Comparison of ENCODE assay signal across 8 mouse cellular contexts in the genomic region with DNA sequence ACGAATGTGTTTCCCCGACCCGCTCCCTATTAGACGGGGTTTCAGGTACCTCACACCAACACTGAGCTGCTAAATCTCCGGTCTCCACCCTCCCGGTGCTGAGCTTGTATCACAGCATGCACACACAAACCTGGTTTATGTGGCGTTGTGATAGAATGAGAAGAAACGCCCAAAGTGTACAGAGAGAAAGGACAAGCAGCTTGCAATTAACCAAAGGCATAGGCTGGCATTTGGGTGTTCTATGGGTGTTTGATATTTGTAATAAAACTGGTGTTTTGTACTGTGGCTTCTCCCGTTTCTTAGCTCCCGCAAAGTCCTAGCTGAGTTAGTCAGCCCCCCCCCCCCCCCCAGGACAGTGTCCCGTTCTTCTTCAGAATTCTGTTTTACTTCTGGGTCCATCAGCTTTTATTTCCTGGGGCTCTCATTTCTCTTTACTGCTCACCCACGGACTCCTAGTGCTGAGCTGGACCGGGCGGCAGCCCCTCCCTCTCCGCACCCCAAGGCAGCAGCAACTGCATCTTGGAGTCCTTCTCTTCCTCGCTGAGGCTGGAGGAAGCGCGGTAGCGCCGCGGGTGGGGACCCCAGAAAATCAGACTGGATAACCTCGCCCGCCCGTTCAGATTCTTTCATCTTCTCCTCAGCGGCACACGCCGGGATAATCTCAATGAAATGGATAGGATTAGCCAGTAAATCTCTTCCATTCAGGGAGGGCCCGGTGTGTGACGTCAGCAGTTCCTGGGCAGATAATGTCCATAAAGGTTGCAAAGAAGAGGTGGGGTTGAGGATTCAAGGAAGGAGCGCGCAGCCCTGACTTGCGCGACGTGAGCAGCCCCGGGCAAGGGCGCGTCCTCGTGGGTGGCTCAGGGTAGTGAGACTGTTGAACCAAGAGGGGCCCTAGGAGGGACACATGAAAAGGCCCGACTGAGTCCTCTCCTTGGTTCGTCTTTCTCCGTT. TPM values are rescaled to one million over a fixed set of nuclear protein-coding genes. Genes with fewer than 3 reads are reported as not detected.
DNase-seq lines count a peak whose midpoint lies in the region; ATAC-seq and TF ChIP-seq lines count a peak whose summit lies in the region.

A gene (plus strand): TSS at position 781 of the 954 bp plus-strand sequence.

- H3K27me3 ChIP-seq in lung, embryonic 14.5 days (ENCODE audit: insufficient read depth, low read length) = peaks cover 69% of the 10 kb centered on the region

- peak within 1 kb of the TSS; percentile 43 for H3K4me3 ChIP-seq in lung, embryonic 14.5 days (ENCODE audit: low read depth, low read length)

- WGBS in lung, embryonic 14.5 days = 3% methylated on average over 41 of the region's 41 CpGs

- no peak for TF ChIP-seq CTCF in lung, embryonic 14.5 days (IDR thresholded peaks at IDR 0.05; ENCODE audit: low read depth)

- H3K4me1 ChIP-seq in lung, embryonic 14.5 days (ENCODE audit: insufficient read depth) = no peaks in the 10 kb centered on the region

- H3K4me2 ChIP-seq in lung, embryonic 14.5 days = peak within 1 kb of the TSS; percentile 69

- no peaks in the 10 kb centered on the region for H3K9me3 ChIP-seq in lung, embryonic 14.5 days (ENCODE audit: low read depth, low read length)

- no peak within 1 kb of the TSS for H3K27ac ChIP-seq in lung, embryonic 14.5 days (ENCODE audit: low read depth)

- H3K36me3 ChIP-seq in lung, embryonic 14.5 days (ENCODE audit: insufficient read depth) = no peaks in the 10 kb centered on the region

- H3K9ac ChIP-seq in lung, embryonic 14.5 days = peak within 1 kb of the TSS; percentile 36

- ATAC-seq in frontal cortex, adult (ENCODE audit: low TSS enrichment) = peak; percentile 95
- ATAC-seq in hematopoietic stem cell, adult 5-6 weeks (replicated peaks in 1 of 2; ENCODE audit: insufficient read depth in 1 of 2, low FRiP score in 2 of 2, low TSS enrichment in 1 of 2, low read depth in 1 of 2, poor library complexity in 2 of 2, severe bottlenecking in 2 of 2) = peak; percentile 74 to 77
- peak; percentile 90 for ATAC-seq in lung, embryonic 14.5 days (ENCODE audit: insufficient read depth)
- ATAC-seq in neutrophil, adult 5-6 weeks (ENCODE audit: extremely low read depth, insufficient number of reproducible peaks, low FRiP score, poor library complexity, severe bottlenecking) = peak; percentile 37; the same call in 1 of the 2 replicates

- DNase-seq in MEL-GATA-1-ER (ENCODE audit: extremely low read depth, low read depth) = peak; percentile 94
- DNase-seq in cerebellum, adult 9-10 months = peak; percentile 75
- peak; percentile 82 to 83 for DNase-seq in layer of hippocampus, adult 8-10 months (ENCODE audit: low spot score in 2 of 2)
- peak; percentile 95 for DNase-seq in lung, embryonic 14.5 days
- peak; percentile 81 for DNase-seq in testis, postnatal 14 days (ENCODE audit: low spot score)

RNA-seq across cellular contexts. Expression of the gene that starts here (rescaled TPM):
- 392 and 482 TPM in 2 replicates for total RNA-seq in hematopoietic stem cell, adult 5-6 weeks (2017)
- 10 to 100 TPM in 2 of 4 experiments, 1 to 10 TPM in 2; 3.8 to 18.8 (median 10.0) TPM for total RNA-seq in layer of hippocampus, adult 8-10 months (2022)
- 7.9 and 8.9 TPM in 2 replicates for polyA plus RNA-seq in lung, embryonic 14.5 days (2014; fragmentation: Nextera tagmentation; extraction: Ambion mirVana)
- total RNA-seq in neutrophil, adult 5-6 weeks (2017) = 312 and 336 TPM in 2 replicates

Comparison
In these comparisons a context has a peak if more than half of its experiments do, and no peak if none do; other contexts are left out.
1. RNA of the gene that starts here (total RNA-seq): 392 to 482 TPM in hematopoietic stem cell, adult 5-6 weeks and 312 to 336 TPM in neutrophil, adult 5-6 weeks; 3.8 to 18.8 TPM in layer of hippocampus, adult 8-10 months; every median in the first group is over 10 times any median in the second.
2. ATAC-seq: peak in every context shown above with its lines; median percentile 95 in frontal cortex, adult; 90 in lung, embryonic 14.5 days; 76 in hematopoietic stem cell, adult 5-6 weeks; 37 in neutrophil, adult 5-6 weeks.
3. Peak in every context shown above with its lines, with median percentiles within 50 percentile points of each other: DNase-seq.